22 mouse cellular contexts compared by ENCODE assay signal in genomic region chr9:24347011-24347410, GRCm38 (mm10).
DNase-seq lines count a peak whose midpoint lies in the region; ATAC-seq lines count a peak whose summit lies in the region.
"Had no signal": no experiment of that assay in that cellular context is flagged by ENCODE, and none has a peak within 500 bp of the region (broad histone marks: within the 10 kb centered on the region; RNA-seq: fewer than 3 reads in every experiment).

No protein-coding gene starts in this region.

- ATAC-seq in megakaryocyte, adult 5-6 weeks (ENCODE audit: poor library complexity, severe bottlenecking) = no peak
- ATAC-seq in CD4-positive, CD25-positive, alpha-beta regulatory T cell, adult 4 months = no peak
- no peak for ATAC-seq in megakaryocyte-erythroid progenitor cell, adult 5-6 weeks (replicated peaks; ENCODE audit: low FRiP score, low TSS enrichment, poor library complexity, severe bottlenecking)
- ATAC-seq: activated CD4-positive, CD25-positive, alpha-beta regulatory T cell, adult 4 months; Patski had no signal

- DNase-seq in 3T3-L1 (ENCODE audit: low read depth, low spot score) (peak; percentile 51), NIH3T3 (ENCODE audit: low read depth) (peak; percentile 44)
- DNase-seq in Muller cell, postnatal 12 days (ENCODE audit: inconsistent ontology term) = peak; percentile 77
- DNase-seq: adrenal gland, adult 2 months; adrenal gland, adult 8-10 months; adrenal gland, postnatal 10 days; adrenal gland, postnatal 14 days; adrenal gland, postnatal 25 days; adrenal gland, postnatal 36 days; B cell, adult 2 months; cerebellum, adult 11 months; cerebellum, adult 11-12 months; cerebellum, adult 18-20 months; cerebellum, adult 2 months; cerebellum, adult 8-10 months; cerebellum, adult 9-10 months; cerebellum, adult 9-11 months had no signal
